Comparison of ENCODE assay signal across 10 mouse cellular contexts in the genomic region with DNA sequence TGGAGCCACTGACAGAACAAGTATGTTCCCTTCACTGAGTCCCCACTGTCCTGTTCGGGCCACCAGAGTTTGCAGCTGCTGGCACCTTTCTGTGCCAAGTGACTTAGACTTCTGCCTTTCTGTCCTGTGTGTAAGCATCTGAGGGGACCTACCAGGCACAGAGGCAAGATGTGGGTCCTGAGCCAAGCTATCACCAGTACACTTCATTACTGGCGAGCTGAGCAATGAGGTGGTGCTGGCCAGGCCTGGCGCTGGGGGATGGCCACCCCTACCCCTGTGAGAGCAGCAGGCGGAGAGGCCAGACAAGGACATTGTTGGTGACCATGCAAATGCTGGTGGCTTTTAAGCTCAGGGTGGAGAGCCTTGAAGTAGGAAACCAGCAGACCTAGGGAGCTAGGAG.
DNase-seq lines count a peak whose midpoint lies in the region; ATAC-seq and TF ChIP-seq lines count a peak whose summit lies in the region.
"Had no signal": no experiment of that assay in that cellular context is flagged by ENCODE, and none has a peak within 500 bp of the region (broad histone marks: within the 10 kb centered on the region; RNA-seq: fewer than 3 reads in every experiment).

No protein-coding gene starts in this region.

- DNase-seq in kidney, postnatal 10 days = no peak
- peak; percentile 31 for DNase-seq in Muller cell, postnatal 12 days (ENCODE audit: inconsistent ontology term)
- peak; percentile 81 for DNase-seq in lung, postnatal 0 days (ENCODE audit: low spot score)
- DNase-seq in thymus, postnatal 4 days = no peak
- DNase-seq in thymus, postnatal 10 days (ENCODE audit: low spot score in 2 of 2) = no peak
- no peak for DNase-seq in ovary, adult 18-20 months (ENCODE audit: low spot score)
- DNase-seq: retina, postnatal 1 day had no signal

- H3K27me3 ChIP-seq in kidney, embryonic 14.5 days (ENCODE audit: control insufficient read depth, insufficient read depth, low read length) = no peaks in the 10 kb centered on the region
- no peaks in the 10 kb centered on the region for H3K27me3 ChIP-seq in heart, embryonic 12.5 days (replicated peaks)
- no peaks in the 10 kb centered on the region for H3K27me3 ChIP-seq in lung, postnatal 0 days (replicated peaks; ENCODE audit: insufficient read depth, low read length)
- H3K27me3 ChIP-seq: limb, embryonic 12.5 days had no signal

- no peaks in the 10 kb centered on the region for H3K4me1 ChIP-seq in kidney, embryonic 14.5 days (ENCODE audit: control insufficient read depth, insufficient read depth, low read length)
- H3K4me1 ChIP-seq in heart, embryonic 12.5 days (replicated peaks) = peaks cover 20% of the 10 kb centered on the region
- peaks cover 14% of the 10 kb centered on the region for H3K4me1 ChIP-seq in lung, postnatal 0 days (ENCODE audit: insufficient read depth, low read depth, low read length)

- H3K4me3 ChIP-seq in kidney, embryonic 14.5 days (ENCODE audit: low read length) = no peak overlapping the region
- H3K4me3 ChIP-seq in heart, embryonic 12.5 days = no peak overlapping the region
- H3K4me3 ChIP-seq in lung, postnatal 0 days (ENCODE audit: low read depth, low read length) = no peak overlapping the region
- H3K4me3 ChIP-seq: limb, embryonic 12.5 days had no signal

- WGBS in kidney, embryonic 14.5 days = 85% methylated on average over 4 of the region's 4 CpGs
- 40% methylated on average over 4 of the region's 4 CpGs for WGBS in heart, embryonic 12.5 days
- 49% methylated on average over 4 of the region's 4 CpGs for WGBS in lung, postnatal 0 days

- no peaks in the 10 kb centered on the region for H3K36me3 ChIP-seq in kidney, embryonic 14.5 days (ENCODE audit: control insufficient read depth, insufficient read depth, low read length)
- H3K36me3 ChIP-seq in heart, embryonic 12.5 days = no peaks in the 10 kb centered on the region
- no peaks in the 10 kb centered on the region for H3K36me3 ChIP-seq in lung, postnatal 0 days (ENCODE audit: insufficient read depth, low read length)
- H3K36me3 ChIP-seq: limb, embryonic 12.5 days had no signal

- no peak overlapping the region for H3K9ac ChIP-seq in kidney, embryonic 14.5 days (ENCODE audit: low read depth, low read length)
- H3K9ac ChIP-seq in heart, embryonic 12.5 days = peak overlapping the region; percentile 45; the same call in 1 of the 2 replicates
- no peak overlapping the region for H3K9ac ChIP-seq in lung, postnatal 0 days (replicated peaks; ENCODE audit: low read depth)
- H3K9ac ChIP-seq: limb, embryonic 12.5 days had no signal

- TF ChIP-seq EP300 in lung, postnatal 0 days (IDR thresholded peaks at IDR 0.05) = no peak

- H3K4me2 ChIP-seq in kidney, embryonic 14.5 days (replicated peaks; ENCODE audit: low read depth, low read length) = no peak overlapping the region
- H3K4me2 ChIP-seq in heart, embryonic 12.5 days = peak overlapping the region; percentile 19; the same call in 1 of the 2 replicates
- no peak overlapping the region for H3K4me2 ChIP-seq in lung, postnatal 0 days (replicated peaks; ENCODE audit: low read depth, low read length)
- H3K4me2 ChIP-seq: limb, embryonic 12.5 days had no signal

- peak overlapping the region; percentile 49; the same call in 1 of the 2 replicates for H3K27ac ChIP-seq in kidney, embryonic 14.5 days (ENCODE audit: low read depth, low read length)
- H3K27ac ChIP-seq in heart, embryonic 12.5 days (ENCODE audit: poor library complexity, severe bottlenecking) = peak overlapping the region; percentile 40
- H3K27ac ChIP-seq in lung, postnatal 0 days (ENCODE audit: low read length) = no peak overlapping the region
- H3K27ac ChIP-seq: limb, embryonic 12.5 days had no signal

- TF ChIP-seq CTCF in lung, postnatal 0 days (IDR thresholded peaks at IDR 0.05) = no peak

- H3K9me3 ChIP-seq in kidney, embryonic 14.5 days (ENCODE audit: control insufficient read depth, low read length) = no peaks in the 10 kb centered on the region
- no peaks in the 10 kb centered on the region for H3K9me3 ChIP-seq in heart, embryonic 12.5 days (replicated peaks)
- no peaks in the 10 kb centered on the region for H3K9me3 ChIP-seq in lung, postnatal 0 days (ENCODE audit: low read length)
- H3K9me3 ChIP-seq: limb, embryonic 12.5 days had no signal

- ATAC-seq in kidney, embryonic 14.5 days (ENCODE audit: low FRiP score, low TSS enrichment) = no peak
- ATAC-seq in heart, embryonic 12.5 days (ENCODE audit: insufficient number of reproducible peaks, low FRiP score) = no peak; the same call in 1 of the 2 replicates
- ATAC-seq in lung, postnatal 0 days = peak; percentile 90

Comparison
In these comparisons a context has a peak if more than half of its experiments do, and no peak if none do; other contexts are left out.
1. DNase-seq: peak in Muller cell, postnatal 12 days (single experiment) and lung, postnatal 0 days (single experiment); none in kidney, postnatal 10 days (single experiment), thymus, postnatal 4 days (single experiment), thymus, postnatal 10 days (0 of 2) and ovary, adult 18-20 months (single experiment).